Mouse (Mus musculus): Measurements from ENCODE around the gene Gria2. TPM values are rescaled to one million over a fixed set of nuclear protein-coding genes. Genes with fewer than 3 reads are reported as not detected.

Gria2 gene
- polyA plus RNA-seq (2014; fragmentation: Nextera tagmentation; extraction: Ambion mirVana) = 94.8 and 171 TPM in 2 replicates

- no peaks in the 10 kb centered on the region for H3K27me3 ChIP-seq (replicated peaks; ENCODE audit: control insufficient read depth, insufficient read depth, low read length)
- peak within 1 kb of the TSS; percentile 96 for H3K27ac ChIP-seq (ENCODE audit: low read depth, low read length)
- peak; percentile 92 for DNase-seq (ENCODE audit: low spot score)
- H3K4me1 ChIP-seq (ENCODE audit: control insufficient read depth, insufficient read depth, low read length) = peaks cover 20% of the 10 kb centered on the region
- H3K4me2 ChIP-seq (ENCODE audit: low read length) = peak within 1 kb of the TSS; percentile 73
- peak; percentile 91 for ATAC-seq
- H3K4me3 ChIP-seq (ENCODE audit: low read depth, low read length) = peak within 1 kb of the TSS; percentile 68
- no peaks in the 10 kb centered on the region for H3K36me3 ChIP-seq (ENCODE audit: control insufficient read depth, insufficient read depth, low read length)
- H3K9me3 ChIP-seq (replicated peaks; ENCODE audit: control insufficient read depth, low read length) = no peaks in the 10 kb centered on the region
- WGBS = under 1% methylated on average over 35 of the region's 35 CpGs
- peak within 1 kb of the TSS; percentile 83 for H3K9ac ChIP-seq (ENCODE audit: low read length)
These were observed at the start of gene Gria2 for GRCm38 (mm10) chr3:80802596-80803081. Gene Gria2 (minus strand): TSS chr3:80802835.

DNA sequence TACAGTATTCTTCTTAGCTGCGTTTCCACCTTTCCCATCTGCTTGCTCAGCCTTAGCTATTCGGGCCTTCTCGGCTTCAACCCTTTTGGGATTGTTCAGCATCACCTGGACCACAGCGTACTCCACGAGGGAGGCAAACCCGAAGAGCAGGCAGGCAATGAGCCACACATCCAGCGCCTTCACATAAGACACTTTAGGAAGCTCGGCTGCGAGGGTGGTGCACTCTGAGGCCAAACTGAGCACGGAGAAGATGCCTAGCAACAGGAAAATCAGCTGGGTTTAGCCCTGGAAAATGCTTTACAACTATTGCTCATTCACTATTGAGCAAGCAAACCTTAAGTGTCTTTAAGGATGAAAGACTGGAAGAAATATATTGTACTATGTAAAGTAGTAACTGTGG, 48.3 kb upstream of the Gria2 start:
- H3K9me3 ChIP-seq (replicated peaks; ENCODE audit: control insufficient read depth, low read length) = no peaks in the 10 kb centered on the region

DNA sequence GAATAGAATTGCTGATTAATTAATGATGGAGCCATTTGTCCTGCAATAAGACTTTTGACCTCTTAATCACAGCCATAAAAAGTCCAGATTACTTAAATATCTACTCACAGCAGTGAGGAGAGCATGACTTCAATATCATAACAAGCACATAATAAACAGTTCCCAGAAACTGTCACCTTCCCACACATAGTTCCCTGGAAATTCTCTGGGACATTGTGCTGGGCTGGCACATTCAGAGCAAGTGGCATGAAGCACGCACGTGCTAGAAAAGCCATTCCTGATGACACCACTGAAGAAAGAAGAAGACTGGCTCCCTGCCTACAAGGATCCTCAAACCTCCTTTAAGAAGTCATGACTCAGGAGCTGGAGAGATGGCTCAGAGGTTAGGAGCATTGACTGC, 43.0 kb upstream of the Gria2 start:
- H3K4me1 ChIP-seq (ENCODE audit: control insufficient read depth, insufficient read depth, low read length) = no peaks in the 10 kb centered on the region
- no peak overlapping the region for H3K9ac ChIP-seq (ENCODE audit: low read length)
- no peak overlapping the region for H3K4me3 ChIP-seq (ENCODE audit: low read depth, low read length)
- H3K27ac ChIP-seq (ENCODE audit: low read depth, low read length) = no peak overlapping the region
- no peaks in the 10 kb centered on the region for H3K27me3 ChIP-seq (replicated peaks; ENCODE audit: control insufficient read depth, insufficient read depth, low read length)
- H3K9me3 ChIP-seq (replicated peaks; ENCODE audit: control insufficient read depth, low read length) = no peaks in the 10 kb centered on the region
- H3K36me3 ChIP-seq (ENCODE audit: control insufficient read depth, insufficient read depth, low read length) = no peaks in the 10 kb centered on the region
- DNase-seq (ENCODE audit: low spot score) = no peak
- ATAC-seq = no peak
- no peak overlapping the region for H3K4me2 ChIP-seq (ENCODE audit: low read length)
- WGBS = 86% methylated on average over 2 of the region's 2 CpGs

More for the DNA sequence above, 48.3 kb upstream of the Gria2 start:
- Histone ChIP-seq H3K27ac (ENCODE audit: low read depth, low read length) (no peak overlapping the region), H3K36me3 (ENCODE audit: control insufficient read depth, insufficient read depth, low read length) (no peaks in the 10 kb centered on the region), H3K4me2 (ENCODE audit: low read length) (no peak overlapping the region), H3K27me3 (replicated peaks; ENCODE audit: control insufficient read depth, insufficient read depth, low read length) (no peaks in the 10 kb centered on the region), H3K4me3 (ENCODE audit: low read depth, low read length) (no peak overlapping the region), H3K4me1 (ENCODE audit: control insufficient read depth, insufficient read depth, low read length) (no peaks in the 10 kb centered on the region), H3K9ac (ENCODE audit: low read length) (no peak overlapping the region)
- ATAC-seq (no peak), DNase-seq (ENCODE audit: low spot score) (no peak)
- WGBS = 86% methylated on average over 10 of the region's 10 CpGs

DNA sequence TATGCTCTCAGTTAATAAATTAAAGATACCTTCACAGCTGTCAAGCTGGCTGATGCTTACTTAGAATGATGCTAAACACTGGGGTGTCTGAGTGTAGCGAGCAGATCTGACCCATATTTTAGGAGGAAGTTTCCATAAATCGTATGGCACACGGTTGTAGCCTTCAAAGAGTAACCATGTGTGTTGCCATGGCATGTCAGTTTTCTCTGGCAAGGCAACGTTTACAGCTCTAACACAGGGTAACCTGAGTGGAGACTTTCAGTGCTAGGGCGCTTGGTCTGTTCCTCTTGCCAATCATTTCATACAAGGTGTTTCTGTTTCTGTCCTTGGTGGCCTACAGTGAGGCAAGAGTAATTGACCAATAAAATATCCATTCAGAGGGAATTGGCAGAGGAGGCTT, 37.2 kb upstream of the Gria2 start:
- Histone ChIP-seq H3K27ac (ENCODE audit: low read depth, low read length) (no peak overlapping the region), H3K4me2 (ENCODE audit: low read length) (no peak overlapping the region), H3K9ac (ENCODE audit: low read length) (no peak overlapping the region), H3K9me3 (replicated peaks; ENCODE audit: control insufficient read depth, low read length) (no peaks in the 10 kb centered on the region), H3K4me3 (ENCODE audit: low read depth, low read length) (no peak overlapping the region), H3K36me3 (ENCODE audit: control insufficient read depth, insufficient read depth, low read length) (no peaks in the 10 kb centered on the region), H3K4me1 (ENCODE audit: control insufficient read depth, insufficient read depth, low read length) (no peaks in the 10 kb centered on the region), H3K27me3 (replicated peaks; ENCODE audit: control insufficient read depth, insufficient read depth, low read length) (no peaks in the 10 kb centered on the region)
- ATAC-seq (no peak), DNase-seq (ENCODE audit: low spot score) (no peak)
- WGBS = 87% methylated on average over 5 of the region's 5 CpGs

- H3K4me2 ChIP-seq (ENCODE audit: low read length) = no peak overlapping the region
- H3K9ac ChIP-seq (ENCODE audit: low read length) = no peak overlapping the region
- H3K4me3 ChIP-seq (ENCODE audit: low read depth, low read length) = no peak overlapping the region
- H3K27me3 ChIP-seq (replicated peaks; ENCODE audit: control insufficient read depth, insufficient read depth, low read length) = no peaks in the 10 kb centered on the region
- ATAC-seq (no peak), DNase-seq (ENCODE audit: low spot score) (no peak)
- no peak overlapping the region for H3K27ac ChIP-seq (ENCODE audit: low read depth, low read length)
- no peaks in the 10 kb centered on the region for H3K9me3 ChIP-seq (replicated peaks; ENCODE audit: control insufficient read depth, low read length)
- H3K36me3 ChIP-seq (ENCODE audit: control insufficient read depth, insufficient read depth, low read length) = no peaks in the 10 kb centered on the region
- H3K4me1 ChIP-seq (ENCODE audit: control insufficient read depth, insufficient read depth, low read length) = no peaks in the 10 kb centered on the region
- WGBS = 57% methylated on average over 3 of the region's 3 CpGs
These were observed 34.9 kb upstream of the Gria2 start for GRCm38 (mm10) chr3:80837583-80837982.

DNA sequence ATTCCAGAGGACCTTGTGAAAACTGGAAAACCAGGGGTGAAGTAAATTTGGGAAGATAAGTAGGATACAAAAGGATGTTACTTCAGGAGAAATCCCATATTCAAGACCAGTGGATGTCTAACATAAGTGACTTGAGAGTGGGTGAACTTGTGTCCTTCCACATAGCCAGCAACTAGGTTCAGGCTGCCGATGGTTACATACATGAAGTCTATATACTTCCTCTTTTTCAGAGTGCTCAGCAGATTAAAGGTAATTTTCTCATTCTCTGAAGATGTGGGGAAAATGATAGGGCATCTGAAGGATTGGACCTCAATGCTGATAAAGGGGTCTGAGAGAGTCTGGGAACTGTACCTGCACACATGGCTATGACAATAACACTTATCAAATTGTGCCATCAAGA, 21.3 kb upstream of the Gria2 start:
- 98% methylated on average over 1 of the region's 1 CpGs for WGBS
- DNase-seq (ENCODE audit: low spot score) (no peak), ATAC-seq (no peak)
- Histone ChIP-seq H3K4me3 (ENCODE audit: low read depth, low read length) (no peak overlapping the region), H3K9ac (ENCODE audit: low read length) (no peak overlapping the region), H3K36me3 (ENCODE audit: control insufficient read depth, insufficient read depth, low read length) (no peaks in the 10 kb centered on the region), H3K4me1 (ENCODE audit: control insufficient read depth, insufficient read depth, low read length) (no peaks in the 10 kb centered on the region), H3K9me3 (replicated peaks; ENCODE audit: control insufficient read depth, low read length) (no peaks in the 10 kb centered on the region), H3K27ac (ENCODE audit: low read depth, low read length) (no peak overlapping the region), H3K27me3 (replicated peaks; ENCODE audit: control insufficient read depth, insufficient read depth, low read length) (no peaks in the 10 kb centered on the region), H3K4me2 (ENCODE audit: low read length) (no peak overlapping the region)

GRCm38 (mm10) chr3:80818619-80819018, 16.0 kb upstream of the Gria2 start:
- Histone ChIP-seq H3K9ac (ENCODE audit: low read length) (no peak overlapping the region), H3K4me3 (ENCODE audit: low read depth, low read length) (no peak overlapping the region), H3K27ac (ENCODE audit: low read depth, low read length) (no peak overlapping the region), H3K36me3 (ENCODE audit: control insufficient read depth, insufficient read depth, low read length) (no peaks in the 10 kb centered on the region), H3K27me3 (replicated peaks; ENCODE audit: control insufficient read depth, insufficient read depth, low read length) (no peaks in the 10 kb centered on the region), H3K4me2 (ENCODE audit: low read length) (no peak overlapping the region), H3K4me1 (ENCODE audit: control insufficient read depth, insufficient read depth, low read length) (no peaks in the 10 kb centered on the region), H3K9me3 (replicated peaks; ENCODE audit: control insufficient read depth, low read length) (no peaks in the 10 kb centered on the region)
- DNase-seq (ENCODE audit: low spot score) = no peak
- no peak for ATAC-seq
- WGBS = 97% methylated on average over 1 of the region's 1 CpGs

DNA sequence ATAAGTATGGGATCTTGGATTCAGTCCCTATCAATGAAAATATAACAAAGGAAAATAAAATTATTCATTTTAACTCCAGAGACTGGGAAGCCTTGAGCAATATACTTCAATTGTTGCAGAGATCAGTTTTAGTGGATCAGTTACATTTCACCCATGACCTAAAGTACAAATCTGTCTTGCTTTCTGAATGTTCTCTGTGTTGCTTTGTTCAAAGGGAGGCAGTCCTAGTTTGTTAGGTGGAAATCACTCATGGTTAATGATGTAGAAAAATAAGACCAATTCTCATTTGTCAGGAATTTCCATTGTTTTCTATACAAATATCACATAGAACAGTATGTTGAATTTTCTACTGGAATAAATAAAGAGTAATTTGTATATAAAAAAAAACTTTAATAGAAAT, 11.1 kb upstream of the Gria2 start:
- Histone ChIP-seq H3K9me3 (replicated peaks; ENCODE audit: control insufficient read depth, low read length) (no peaks in the 10 kb centered on the region), H3K4me1 (ENCODE audit: control insufficient read depth, insufficient read depth, low read length) (no peaks in the 10 kb centered on the region), H3K9ac (ENCODE audit: low read length) (no peak overlapping the region), H3K27me3 (replicated peaks; ENCODE audit: control insufficient read depth, insufficient read depth, low read length) (no peaks in the 10 kb centered on the region), H3K27ac (ENCODE audit: low read depth, low read length) (no peak overlapping the region), H3K36me3 (ENCODE audit: control insufficient read depth, insufficient read depth, low read length) (no peaks in the 10 kb centered on the region), H3K4me2 (ENCODE audit: low read length) (no peak overlapping the region), H3K4me3 (ENCODE audit: low read depth, low read length) (no peak overlapping the region)
- DNase-seq (ENCODE audit: low spot score) (no peak), ATAC-seq (no peak)

DNA sequence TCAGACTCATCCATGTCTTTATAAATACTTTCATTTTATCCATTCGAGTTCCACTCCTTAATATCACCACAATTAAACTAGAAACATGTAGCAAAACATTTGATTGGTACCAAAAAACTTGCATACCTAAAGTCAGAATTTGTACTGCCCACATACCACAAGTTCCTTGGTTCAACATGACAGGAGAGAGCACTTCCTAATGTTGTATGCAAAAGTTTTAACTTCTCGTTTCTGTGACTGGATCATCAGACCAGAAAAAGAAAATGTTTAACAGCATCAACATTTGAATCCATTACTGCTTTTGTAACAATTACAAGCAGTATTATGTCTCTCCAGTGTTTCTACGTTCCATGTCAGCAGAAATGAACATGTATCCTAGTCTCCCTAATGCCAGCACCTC, 9.6 kb upstream of the Gria2 start:
- no peaks in the 10 kb centered on the region for H3K9me3 ChIP-seq (replicated peaks; ENCODE audit: control insufficient read depth, low read length)
- H3K4me3 ChIP-seq (ENCODE audit: low read depth, low read length) = no peak overlapping the region
- no peaks in the 10 kb centered on the region for H3K4me1 ChIP-seq (ENCODE audit: control insufficient read depth, insufficient read depth, low read length)
- no peak for DNase-seq (ENCODE audit: low spot score)
- no peak overlapping the region for H3K27ac ChIP-seq (ENCODE audit: low read depth, low read length)
- H3K36me3 ChIP-seq (ENCODE audit: control insufficient read depth, insufficient read depth, low read length) = no peaks in the 10 kb centered on the region
- no peak overlapping the region for H3K4me2 ChIP-seq (ENCODE audit: low read length)
- 80% methylated on average over 3 of the region's 3 CpGs for WGBS
- no peaks in the 10 kb centered on the region for H3K27me3 ChIP-seq (replicated peaks; ENCODE audit: control insufficient read depth, insufficient read depth, low read length)
- ATAC-seq = no peak
- no peak overlapping the region for H3K9ac ChIP-seq (ENCODE audit: low read length)
